Mouse (Mus musculus) heart, postnatal 0 days (tissue): ENCODE results near the gene Slc12a5.

Experiments used
- CTCF ChIP-seq: IDR thresholded peaks from 2 replicates; pipeline ENCODE4 v1.5.1; 2016; ENCODE audit warnings: antibody characterized with exemption, control low read depth, low read depth
- EP300 ChIP-seq: IDR thresholded peaks from 2 replicates; pipeline ENCODE4 v1.6.1; 2016; ENCODE audit warnings: antibody characterized with exemption, low read depth

DNA sequence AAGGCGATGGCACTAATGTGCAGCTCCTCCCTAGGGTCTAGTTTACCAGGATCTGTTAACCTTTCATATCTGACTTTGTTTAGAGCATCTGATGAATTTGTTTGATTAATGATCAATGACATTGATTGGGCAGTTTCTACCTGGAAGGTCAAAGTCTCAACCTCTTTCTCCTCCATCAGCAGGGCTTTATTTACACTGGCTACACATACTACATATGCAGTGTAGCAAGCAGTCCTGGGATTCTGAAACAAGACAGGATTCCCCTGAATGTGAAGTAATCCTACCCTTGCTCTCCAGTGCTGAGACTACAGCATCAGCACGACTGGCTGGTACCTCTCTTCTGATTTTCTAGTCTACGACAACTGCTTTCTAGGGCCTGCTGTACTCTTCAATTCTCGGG lies 46.2 kb downstream of the Slc12a5 start:
- TF ChIP-seq CTCF (no peak), EP300 (no peak)
